Mouse (Mus musculus) ovary, adult 18-20 months (tissue): ENCODE measurements around the gene Myo3a.

Source experiments
- DNase-seq: peaks from one replicate; pipeline ENCODE4 v3.0.0; 2022; ENCODE audit warnings: low spot score, mixed read lengths

Gene Myo3a

GRCm38 (mm10) chr2:22620978-22621827 is 393.9 kb downstream of the Myo3a start:
- no peak for DNase-seq

- no peak for DNase-seq
Measured at GRCm38 (mm10) chr2:22621828-22622731, 394.8 kb downstream of the Myo3a start, which contains the start of gene Gad2. Gene Gad2 (plus strand): TSS chr2:22622205.

- DNase-seq, result no peak
Measured at GRCm38 (mm10) chr2:22623111-22624070, 396.1 kb downstream of the Myo3a start.

DNA sequence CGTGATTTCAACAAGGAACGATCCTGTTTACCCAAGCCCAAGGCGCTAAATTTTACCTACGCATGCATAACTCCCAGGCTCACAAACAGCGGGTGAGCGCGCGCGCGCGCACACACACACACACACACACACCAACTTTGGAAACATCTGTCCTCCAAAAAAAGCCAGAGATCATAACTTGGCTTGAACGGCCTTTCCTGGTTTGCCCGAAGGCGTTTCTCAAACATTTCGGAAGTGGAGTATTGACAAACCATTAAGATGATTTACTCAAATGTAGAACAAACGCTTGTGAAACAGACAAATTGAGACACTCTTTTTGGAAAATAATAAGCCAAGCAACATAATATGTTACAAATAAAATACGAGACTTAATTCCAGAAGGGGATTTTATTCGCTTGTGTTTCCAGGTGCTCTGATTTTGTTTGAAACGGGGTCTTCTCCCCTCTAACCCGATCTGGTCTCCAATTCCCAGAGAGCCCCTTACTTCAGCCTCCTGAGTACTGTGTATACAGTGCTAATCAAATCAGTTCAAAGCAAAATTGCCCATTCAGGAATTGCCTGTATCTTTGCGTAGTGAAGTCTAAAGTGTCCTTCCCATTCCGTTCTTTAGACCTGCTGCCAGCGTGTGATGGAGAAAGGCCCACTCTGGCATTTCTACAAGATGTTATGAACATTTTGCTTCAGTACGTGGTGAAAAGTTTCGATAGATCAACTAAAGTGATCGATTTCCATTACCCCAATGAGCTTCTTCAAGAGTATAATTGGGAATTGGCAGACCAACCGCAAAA is 397.1 kb downstream of the Myo3a start:
- no peak for DNase-seq

DNA sequence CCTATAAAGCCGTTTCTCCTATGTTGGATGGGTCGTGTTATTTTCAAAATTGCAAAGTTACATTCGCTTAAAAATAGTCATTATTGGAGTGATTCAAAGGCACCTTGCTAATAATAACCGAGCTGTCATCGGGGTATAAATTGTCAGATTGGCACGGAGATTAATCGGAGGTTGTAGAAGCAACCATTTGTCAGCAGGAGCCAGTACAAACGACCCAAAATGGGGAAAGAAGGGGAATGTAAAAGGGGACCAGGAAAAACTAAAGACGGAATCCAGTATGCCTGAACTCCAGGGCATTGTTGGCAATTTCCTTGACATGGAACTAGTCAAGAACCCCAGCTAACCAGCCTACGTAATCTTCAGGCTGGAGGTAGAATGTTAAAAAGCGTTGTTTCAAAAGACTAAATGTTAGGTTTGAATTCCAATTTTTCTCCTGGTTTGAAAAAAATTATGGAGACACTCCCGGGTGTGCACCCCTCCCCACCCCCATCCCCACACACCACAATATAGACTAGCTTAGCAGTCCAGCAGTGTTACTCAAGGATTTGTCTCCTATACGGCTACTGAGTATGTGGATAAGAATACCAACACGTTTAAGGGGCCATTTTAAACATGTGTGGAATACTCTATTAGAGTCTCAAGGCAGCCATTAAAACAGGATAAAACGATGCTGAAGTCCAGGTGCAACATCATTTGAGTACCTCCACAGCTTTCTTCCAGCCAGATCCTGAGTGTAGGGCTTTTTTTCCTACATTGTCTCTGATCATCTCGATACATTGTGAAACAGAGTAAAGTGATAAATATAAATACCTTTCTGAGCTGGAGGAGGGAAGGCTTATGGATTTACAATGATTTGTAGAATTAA is 398.0 kb downstream of the Myo3a start:
- no peak for DNase-seq

GRCm38 (mm10) chr2:22627147-22627666 is 399.9 kb downstream of the Myo3a start:
- no peak for DNase-seq

- no peak for DNase-seq
Measured at GRCm38 (mm10) chr2:22627819-22628432, 400.6 kb downstream of the Myo3a start.

- no peak for DNase-seq
Measured at GRCm38 (mm10) chr2:22634766-22635165, 407.5 kb downstream of the Myo3a start.

- DNase-seq, result no peak
Measured at GRCm38 (mm10) chr2:22646134-22646533, 418.8 kb downstream of the Myo3a start.

DNA sequence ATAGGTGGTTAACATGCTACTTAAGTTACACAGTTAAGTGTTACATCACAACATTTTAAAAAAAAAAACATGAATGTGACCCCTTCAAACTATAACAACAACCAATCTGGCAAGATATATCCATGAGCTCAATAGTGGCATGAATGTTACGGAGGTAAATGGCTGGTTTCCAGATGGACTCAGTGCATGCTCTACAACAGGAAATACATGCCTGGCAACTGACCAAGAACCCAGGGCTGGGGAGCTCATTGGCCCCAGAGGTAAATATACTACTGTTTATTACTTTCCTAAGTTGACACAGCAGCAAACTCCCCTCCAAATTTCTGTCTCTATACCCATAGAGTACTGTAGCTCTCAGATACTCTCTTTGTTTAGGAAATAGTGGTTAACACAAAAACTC is 421.1 kb downstream of the Myo3a start:
- DNase-seq, result no peak

GRCm38 (mm10) chr2:22651826-22652225 is 424.5 kb downstream of the Myo3a start:
- no peak for DNase-seq

DNA sequence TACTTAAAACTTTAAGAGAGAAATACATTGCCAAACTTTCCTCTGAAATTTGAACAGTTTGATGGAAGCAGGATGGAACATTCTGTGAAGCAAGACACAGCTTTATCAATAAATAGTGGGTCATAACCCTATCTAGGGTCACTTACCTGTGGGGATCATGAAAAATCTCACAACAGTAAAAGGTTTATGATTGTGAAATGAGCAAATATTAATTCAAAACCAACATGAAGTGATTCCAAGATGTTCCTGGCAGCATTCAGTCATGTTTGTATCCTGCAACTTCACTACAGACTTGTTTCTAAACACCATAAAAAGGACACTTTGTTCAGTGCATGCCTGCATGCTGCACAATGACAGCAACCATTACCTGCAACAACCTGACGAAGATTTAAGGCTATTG is 436.4 kb downstream of the Myo3a start:
- no peak for DNase-seq
